Mouse (Mus musculus) CH12F3 (cell line): ENCODE results near the gene Lysmd4.

ENCODE experiments used
- in situ Hi-C: fragments of 300-500 bp; cut with MboI; formaldehyde crosslinking; loops from 2 replicates; pipeline ENCODE4 v1.14.3; 2020; ENCODE audit warnings: low sequenced_read_pairs

Gene Lysmd4

DNA sequence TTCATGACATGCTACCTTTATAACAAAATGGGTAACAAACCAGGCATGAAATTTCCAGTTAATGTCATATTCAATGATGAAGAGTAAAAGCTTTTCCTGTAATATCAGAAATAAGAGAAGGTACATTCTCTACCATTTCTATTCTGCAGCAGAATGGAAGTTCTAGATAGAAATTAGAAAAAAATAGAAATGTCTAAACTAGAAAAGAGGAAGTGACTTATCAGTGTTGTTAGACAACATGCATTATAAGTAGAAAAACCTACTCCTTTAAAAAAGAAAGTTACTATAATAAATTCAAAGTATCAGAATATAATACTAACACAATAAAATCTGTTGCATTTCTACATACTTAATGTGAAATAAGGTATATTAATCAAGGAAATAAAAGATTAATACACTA, 96.4 kb downstream of the Lysmd4 start:
- in situ Hi-C loops, result no loop called here

DNA sequence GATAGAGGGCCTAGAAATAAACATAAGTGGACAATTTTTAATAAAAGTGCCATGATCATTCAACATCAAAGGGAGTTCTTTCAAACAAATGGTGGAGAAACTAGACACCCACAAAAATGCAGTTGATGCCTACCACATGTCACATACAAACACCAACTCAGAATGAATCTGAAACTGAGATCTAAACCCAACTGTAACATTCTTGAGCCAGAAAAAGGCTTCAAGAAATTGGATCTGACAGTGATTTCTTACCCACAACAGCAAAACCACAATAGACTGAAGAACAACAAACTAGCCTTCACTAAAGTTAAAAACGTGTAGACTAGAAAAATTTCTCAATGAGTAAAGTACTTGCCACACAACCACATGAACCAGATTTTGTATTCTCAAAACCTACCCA, 98.0 kb downstream of the Lysmd4 start:
- in situ Hi-C loops, result no loop called here

GRCm38 (mm10) chr7:67342067-67342625, 119.8 kb downstream of the Lysmd4 start:
- in situ Hi-C loops, result no loop called here

DNA sequence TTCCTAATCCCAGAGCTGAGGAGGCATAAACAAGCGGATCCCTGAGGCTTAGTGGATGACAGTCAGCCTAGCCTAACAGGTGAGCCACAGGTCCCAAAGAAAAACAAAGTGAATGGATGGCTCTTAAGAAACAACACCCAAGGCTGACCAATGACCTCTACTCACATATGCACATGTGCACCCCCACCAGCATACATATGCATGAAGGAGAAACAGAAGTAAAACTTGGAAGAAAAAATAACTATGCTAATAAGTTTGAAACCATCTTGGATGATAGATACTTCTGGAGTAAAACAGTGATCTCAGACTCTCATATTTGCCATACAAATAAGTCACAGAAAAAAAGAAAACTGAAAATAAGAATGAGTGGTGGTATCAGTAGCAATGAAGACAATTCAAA, 122.1 kb downstream of the Lysmd4 start:
- in situ Hi-C loops, result no loop called here

- in situ Hi-C loops, result no loop called here
Observed at GRCm38 (mm10) chr7:67352989-67353388, 130.6 kb downstream of the Lysmd4 start.

DNA sequence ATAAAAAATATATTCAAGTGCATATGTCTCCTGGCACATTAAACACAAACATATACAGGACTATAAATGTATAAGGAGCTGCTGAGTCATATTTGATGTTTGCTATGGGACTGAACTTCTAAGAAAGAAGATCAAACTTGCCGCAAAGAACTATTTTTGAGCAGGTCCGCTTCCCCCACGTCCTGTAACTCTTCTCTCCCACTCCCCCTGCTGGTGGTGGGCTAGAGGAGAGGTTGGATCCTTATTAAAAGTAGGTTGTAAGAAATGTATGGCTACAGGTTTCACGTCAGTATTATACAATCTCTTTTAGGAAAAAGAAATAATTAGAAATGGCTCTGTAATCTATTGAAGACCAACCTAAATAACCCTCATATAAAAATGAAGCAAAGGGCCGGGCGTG, 131.3 kb downstream of the Lysmd4 start:
- in situ Hi-C loops, result no loop called here

- in situ Hi-C loops, result no loop called here
Observed at GRCm38 (mm10) chr7:67355870-67356269, 133.5 kb downstream of the Lysmd4 start.
